In the genomic region with DNA sequence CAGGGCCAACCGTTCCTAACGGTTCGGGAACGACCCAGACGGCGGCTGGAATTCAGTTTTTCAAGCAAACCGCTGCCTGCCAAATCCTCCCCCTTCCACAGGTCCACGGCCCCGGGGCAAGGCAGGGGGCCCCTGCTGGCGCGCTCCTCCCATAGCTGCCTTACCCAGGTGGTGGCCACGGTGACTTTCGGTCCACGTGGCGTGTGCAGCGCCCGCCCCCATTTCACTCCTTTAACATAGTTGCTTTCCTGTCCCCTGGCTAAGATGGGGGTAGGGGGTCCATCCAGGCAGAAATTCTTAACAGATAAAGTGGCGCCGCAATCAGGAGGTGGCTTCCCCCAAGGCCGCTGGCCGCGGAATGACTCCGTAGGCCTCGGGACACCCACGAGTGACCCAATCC, we compare ENCODE assay signal across 7 mouse cellular contexts. TPM values are rescaled to one million over a fixed set of nuclear protein-coding genes. Genes with fewer than 3 reads are reported as not detected.
DNase-seq lines count a peak whose midpoint lies in the region; ATAC-seq and TF ChIP-seq lines count a peak whose summit lies in the region.

No protein-coding gene starts in this region.

- peak overlapping the region; percentile 46; the same call in 1 of the 2 replicates for H3K9ac ChIP-seq in lung, embryonic 14.5 days
- H3K9ac ChIP-seq in embryonic facial prominence, embryonic 15.5 days, result peak overlapping the region; percentile 6; the same call in 1 of the 2 replicates
- H3K9ac ChIP-seq in intestine, embryonic 14.5 days (ENCODE audit: low read length), result peak overlapping the region; percentile 43
- peak overlapping the region; percentile 66 for H3K9ac ChIP-seq in midbrain, embryonic 14.5 days (replicated peaks; ENCODE audit: low read length)

- 9% methylated on average over 25 of the region's 25 CpGs for WGBS in lung, embryonic 14.5 days
- 7% methylated on average over 25 of the region's 25 CpGs for WGBS in embryonic facial prominence, embryonic 15.5 days
- 11% methylated on average over 25 of the region's 25 CpGs for WGBS in intestine, embryonic 14.5 days
- 5% methylated on average over 25 of the region's 25 CpGs for WGBS in midbrain, embryonic 14.5 days

- H3K4me2 ChIP-seq in lung, embryonic 14.5 days, result peak overlapping the region; percentile 87
- peak overlapping the region; percentile 94 for H3K4me2 ChIP-seq in embryonic facial prominence, embryonic 15.5 days (replicated peaks)
- peak overlapping the region; percentile 69 for H3K4me2 ChIP-seq in intestine, embryonic 14.5 days (ENCODE audit: low read length)
- peak overlapping the region; percentile 92 for H3K4me2 ChIP-seq in midbrain, embryonic 14.5 days (ENCODE audit: low read length)

- H3K36me3 ChIP-seq in lung, embryonic 14.5 days (ENCODE audit: insufficient read depth), result no peaks in the 10 kb centered on the region
- H3K36me3 ChIP-seq in embryonic facial prominence, embryonic 15.5 days, result no peaks in the 10 kb centered on the region
- no peaks in the 10 kb centered on the region for H3K36me3 ChIP-seq in intestine, embryonic 14.5 days (ENCODE audit: control insufficient read depth, insufficient read depth, low read length)
- H3K36me3 ChIP-seq in midbrain, embryonic 14.5 days (ENCODE audit: control insufficient read depth, insufficient read depth, low read length), result no peaks in the 10 kb centered on the region

- no peaks in the 10 kb centered on the region for H3K27me3 ChIP-seq in lung, embryonic 14.5 days (ENCODE audit: insufficient read depth, low read length)
- H3K27me3 ChIP-seq in embryonic facial prominence, embryonic 15.5 days, result no peaks in the 10 kb centered on the region; the same call in 1 of the 2 replicates
- H3K27me3 ChIP-seq in intestine, embryonic 14.5 days (replicated peaks; ENCODE audit: control insufficient read depth, insufficient read depth, low read length), result no peaks in the 10 kb centered on the region
- H3K27me3 ChIP-seq in midbrain, embryonic 14.5 days (ENCODE audit: control insufficient read depth, insufficient read depth, low read length), result no peaks in the 10 kb centered on the region

- peak overlapping the region; percentile 44 for H3K4me3 ChIP-seq in lung, embryonic 14.5 days (ENCODE audit: low read depth, low read length)
- H3K4me3 ChIP-seq in embryonic facial prominence, embryonic 15.5 days (replicated peaks), result peak overlapping the region; percentile 47
- peak overlapping the region; percentile 42 for H3K4me3 ChIP-seq in intestine, embryonic 14.5 days (ENCODE audit: low read depth, low read length)
- peak overlapping the region; percentile 65 for H3K4me3 ChIP-seq in midbrain, embryonic 14.5 days (replicated peaks; ENCODE audit: low read depth, low read length)

- H3K4me1 ChIP-seq in lung, embryonic 14.5 days (ENCODE audit: insufficient read depth), result peaks cover 4% of the 10 kb centered on the region; the same call in 1 of the 2 replicates
- H3K4me1 ChIP-seq in embryonic facial prominence, embryonic 15.5 days, result peaks cover 11% of the 10 kb centered on the region
- peaks cover 9% of the 10 kb centered on the region; the same call in 1 of the 2 replicates for H3K4me1 ChIP-seq in intestine, embryonic 14.5 days (replicated peaks; ENCODE audit: control insufficient read depth, insufficient read depth, low read length)
- H3K4me1 ChIP-seq in midbrain, embryonic 14.5 days (ENCODE audit: control insufficient read depth, insufficient read depth, low read length), result peaks cover 15% of the 10 kb centered on the region

- no peaks in the 10 kb centered on the region for H3K9me3 ChIP-seq in lung, embryonic 14.5 days (ENCODE audit: low read depth, low read length)
- no peaks in the 10 kb centered on the region for H3K9me3 ChIP-seq in embryonic facial prominence, embryonic 15.5 days (replicated peaks)
- H3K9me3 ChIP-seq in intestine, embryonic 14.5 days (ENCODE audit: control insufficient read depth, low read length), result no peaks in the 10 kb centered on the region
- no peaks in the 10 kb centered on the region for H3K9me3 ChIP-seq in midbrain, embryonic 14.5 days (ENCODE audit: control insufficient read depth, low read length)

- peak; percentile 2 for DNase-seq in lung, embryonic 14.5 days
- DNase-seq in lung, adult 18-20 months, result no peak
- DNase-seq in intestine, embryonic 14.5 days (ENCODE audit: low spot score), result no peak
- no peak for DNase-seq in midbrain, embryonic 14.5 days
- no peak for DNase-seq in Muller cell, postnatal 12 days (ENCODE audit: inconsistent ontology term)
- DNase-seq in adrenal gland, postnatal 14 days, result no peak

- ATAC-seq in lung, embryonic 14.5 days (ENCODE audit: insufficient read depth), result peak; percentile 29
- no peak for ATAC-seq in embryonic facial prominence, embryonic 15.5 days (ENCODE audit: insufficient number of reproducible peaks, low FRiP score, low TSS enrichment, low read depth)
- ATAC-seq in intestine, embryonic 14.5 days (replicated peaks; ENCODE audit: low FRiP score, low TSS enrichment, low read depth), result peak; percentile 40; the same call in 1 of the 2 replicates
- ATAC-seq in midbrain, embryonic 14.5 days (ENCODE audit: low FRiP score, low TSS enrichment), result peak; percentile 65

- H3K27ac ChIP-seq in lung, embryonic 14.5 days (ENCODE audit: low read depth), result no peak overlapping the region
- H3K27ac ChIP-seq in embryonic facial prominence, embryonic 15.5 days (replicated peaks), result no peak overlapping the region
- no peak overlapping the region for H3K27ac ChIP-seq in intestine, embryonic 14.5 days (ENCODE audit: low read depth)
- peak overlapping the region; percentile 79 for H3K27ac ChIP-seq in midbrain, embryonic 14.5 days (replicated peaks; ENCODE audit: low read depth, low read length)

- TF ChIP-seq CTCF in lung, embryonic 14.5 days (IDR thresholded peaks at IDR 0.05; ENCODE audit: low read depth), result no peak

RNA-seq across cellular contexts. Expression of a gene that starts 0.5 kb away (rescaled TPM):
- polyA plus RNA-seq in lung, embryonic 14.5 days (2014; fragmentation: Nextera tagmentation; extraction: Ambion mirVana), result 8.8 and 10.0 TPM in 2 replicates
- 7.9 and 8.3 TPM in 2 replicates for polyA plus RNA-seq in embryonic facial prominence, embryonic 15.5 days (2015; fragmentation: Nextera tagmentation; extraction: Ambion mirVana)
- polyA plus RNA-seq in intestine, embryonic 14.5 days (2014; fragmentation: Nextera tagmentation; extraction: Ambion mirVana), result 11.4 and 14.6 TPM in 2 replicates
- polyA plus RNA-seq in midbrain, embryonic 14.5 days (2014; fragmentation: Nextera tagmentation; extraction: Ambion mirVana), result 50.6 and 55.3 TPM in 2 replicates
- 10.7 and 10.9 TPM in 2 replicates for total RNA-seq in adrenal gland, postnatal 14 days (2021)

RNA-seq across cellular contexts. Expression of a gene that starts 14.2 kb away (rescaled TPM):
- polyA plus RNA-seq in lung, embryonic 14.5 days (2014; fragmentation: Nextera tagmentation; extraction: Ambion mirVana), result 0.08 and 0.11 TPM in 2 replicates
- 0.24 TPM in 2 replicates for polyA plus RNA-seq in embryonic facial prominence, embryonic 15.5 days (2015; fragmentation: Nextera tagmentation; extraction: Ambion mirVana)
- 0.38 and 0.52 TPM in 2 replicates for polyA plus RNA-seq in intestine, embryonic 14.5 days (2014; fragmentation: Nextera tagmentation; extraction: Ambion mirVana)
- 0.67 and 1.1 TPM in 2 replicates for polyA plus RNA-seq in midbrain, embryonic 14.5 days (2014; fragmentation: Nextera tagmentation; extraction: Ambion mirVana)
- 0.44 and 0.83 TPM in 2 replicates for total RNA-seq in adrenal gland, postnatal 14 days (2021)

RNA-seq across cellular contexts. Expression of a gene that starts 30.6 kb away (rescaled TPM):
- 64.6 and 66.0 TPM in 2 replicates for polyA plus RNA-seq in lung, embryonic 14.5 days (2014; fragmentation: Nextera tagmentation; extraction: Ambion mirVana)
- 63.7 and 64.4 TPM in 2 replicates for polyA plus RNA-seq in embryonic facial prominence, embryonic 15.5 days (2015; fragmentation: Nextera tagmentation; extraction: Ambion mirVana)
- 73.2 and 76.2 TPM in 2 replicates for polyA plus RNA-seq in intestine, embryonic 14.5 days (2014; fragmentation: Nextera tagmentation; extraction: Ambion mirVana)
- polyA plus RNA-seq in midbrain, embryonic 14.5 days (2014; fragmentation: Nextera tagmentation; extraction: Ambion mirVana), result 52.6 and 54.1 TPM in 2 replicates
- total RNA-seq in adrenal gland, postnatal 14 days (2021), result 87.6 and 87.8 TPM in 2 replicates

RNA-seq across cellular contexts. Expression of a gene that starts 31.2 kb away (rescaled TPM):
- 0.29 TPM in 1 of 2 replicates, not detected in the other for polyA plus RNA-seq in lung, embryonic 14.5 days (2014; fragmentation: Nextera tagmentation; extraction: Ambion mirVana)
- polyA plus RNA-seq in embryonic facial prominence, embryonic 15.5 days (2015; fragmentation: Nextera tagmentation; extraction: Ambion mirVana), result 0.40 and 0.68 TPM in 2 replicates
- polyA plus RNA-seq in intestine, embryonic 14.5 days (2014; fragmentation: Nextera tagmentation; extraction: Ambion mirVana), result 0.26 and 0.51 TPM in 2 replicates
- 0.36 and 1.2 TPM in 2 replicates for polyA plus RNA-seq in midbrain, embryonic 14.5 days (2014; fragmentation: Nextera tagmentation; extraction: Ambion mirVana)
- total RNA-seq in adrenal gland, postnatal 14 days (2021), result not detected in 2 replicates

RNA-seq across cellular contexts. Expression of a gene that starts 39.9 kb away (rescaled TPM):
- 4.7 and 5.4 TPM in 2 replicates for polyA plus RNA-seq in lung, embryonic 14.5 days (2014; fragmentation: Nextera tagmentation; extraction: Ambion mirVana)
- polyA plus RNA-seq in embryonic facial prominence, embryonic 15.5 days (2015; fragmentation: Nextera tagmentation; extraction: Ambion mirVana), result 3.6 and 4.2 TPM in 2 replicates
- polyA plus RNA-seq in intestine, embryonic 14.5 days (2014; fragmentation: Nextera tagmentation; extraction: Ambion mirVana), result 3.8 and 4.0 TPM in 2 replicates
- polyA plus RNA-seq in midbrain, embryonic 14.5 days (2014; fragmentation: Nextera tagmentation; extraction: Ambion mirVana), result 0.30 and 0.43 TPM in 2 replicates
- 21.3 and 26.3 TPM in 2 replicates for total RNA-seq in adrenal gland, postnatal 14 days (2021)

Comparison
In these comparisons a context has a peak if more than half of its experiments do, and no peak if none do; other contexts are left out.
1. H3K9ac ChIP-seq: peak in every context shown above with its lines; median percentile 66 in midbrain, embryonic 14.5 days; 46 in lung, embryonic 14.5 days; 43 in intestine, embryonic 14.5 days; 6 in embryonic facial prominence, embryonic 15.5 days.